Mouse (Mus musculus): Measurements from ENCODE around the gene Cyb561d2.

DNA sequence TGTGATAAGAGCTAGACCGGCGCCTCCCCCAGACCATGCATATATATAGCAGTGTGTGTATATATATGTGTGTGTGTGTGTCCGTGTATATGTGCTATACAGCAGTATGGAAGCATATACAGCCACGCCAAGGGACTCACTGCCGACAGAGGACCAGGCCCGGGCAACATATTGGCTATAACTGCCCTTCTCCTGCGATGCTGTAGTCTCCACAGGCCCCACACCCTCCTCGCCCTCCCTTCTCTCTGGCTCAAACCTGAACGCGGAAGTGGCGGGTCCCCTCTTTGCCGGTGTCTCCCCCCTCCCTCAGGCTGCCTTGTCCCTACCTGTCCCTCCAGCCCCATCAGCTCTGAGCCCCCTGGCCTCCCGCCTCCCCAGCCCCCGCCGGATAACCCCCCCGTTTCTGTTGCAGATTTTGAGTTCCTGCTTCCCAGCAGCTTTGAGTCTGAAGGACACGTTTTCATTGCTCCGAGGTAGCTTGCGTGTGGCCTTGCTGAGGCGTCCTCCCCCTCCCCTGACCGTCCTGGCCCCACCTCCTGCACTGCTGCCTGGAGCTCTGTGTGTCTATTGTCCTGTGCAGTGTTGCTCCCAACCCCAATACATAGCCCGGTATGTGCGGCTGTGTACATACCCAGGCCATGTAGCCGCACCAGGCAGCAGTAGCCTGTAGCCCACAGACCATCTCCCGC lies 20.1 kb downstream of the Cyb561d2 start:
- TF ChIP-seq POLR2A (IDR thresholded peaks at IDR 0.05; ENCODE audit: extremely low read depth, insufficient read depth, low read length) (no peak), CTCF (IDR thresholded peaks at IDR 0.05; ENCODE audit: extremely low read depth, insufficient read depth, low read length) (no peak)

Data from cortical plate, adult 2 months (tissue).